Mouse (Mus musculus) CH12.LX (cell line): Measurements from ENCODE around the gene Acss2.

ENCODE experiments used
- BHLHE40 ChIP-seq: IDR thresholded peaks from 2 replicates; pipeline ENCODE4 v1.6.1; 2011; ENCODE audit warnings: mild to moderate bottlenecking, low read depth, low read length, improper control_type of control experiment
- CTCF ChIP-seq, 2 experiments: IDR thresholded peaks in 1 of 2; conservative IDR thresholded peaks in 1 of 2; 2 replicates each; pipeline ENCODE4 v1.5.1; 2011 to 2012; ENCODE audit warnings: low read depth in 2 of 2, low read length in 2 of 2, improper control_type of control experiment in 1 of 2, inconsistent platforms in 1 of 2, mild to moderate bottlenecking in 1 of 2, moderate library complexity in 1 of 2
- EP300 ChIP-seq: IDR thresholded peaks from 2 replicates; pipeline ENCODE4 v1.6.1; 2011; ENCODE audit warnings: low read length, improper control_type of control experiment
- ETS1 ChIP-seq: conservative IDR thresholded peaks from 2 replicates; pipeline ENCODE4 v1.6.1; 2012; ENCODE audit warnings: low read depth, mild to moderate bottlenecking, inconsistent platforms, low read length, improper control_type of control experiment, moderate library complexity
- NELFE ChIP-seq: IDR thresholded peaks from 2 replicates; pipeline ENCODE4 v1.6.1; 2011; ENCODE audit warnings: low read depth, low read length, improper control_type of control experiment
- POLR2A ChIP-seq: IDR thresholded peaks from 2 replicates; pipeline ENCODE4 v1.6.1; 2011; ENCODE audit warnings: low read depth, mild to moderate bottlenecking, improper control_type of control experiment, low read length
- POLR2AphosphoS2 ChIP-seq: IDR thresholded peaks from 2 replicates; pipeline ENCODE4 v1.6.1; 2011; ENCODE audit warnings: low read depth, low read length, improper control_type of control experiment
- TBP ChIP-seq: conservative IDR thresholded peaks from 2 replicates; pipeline ENCODE4 v1.6.1; 2011; ENCODE audit warnings: low read depth, low read length, improper control_type of control experiment
- ZKSCAN1 ChIP-seq: IDR thresholded peaks from 2 replicates; pipeline ENCODE4 v1.6.1; 2012; ENCODE audit warnings: low read depth, inconsistent platforms, low read length, improper control_type of control experiment, borderline replicate concordance

DNA sequence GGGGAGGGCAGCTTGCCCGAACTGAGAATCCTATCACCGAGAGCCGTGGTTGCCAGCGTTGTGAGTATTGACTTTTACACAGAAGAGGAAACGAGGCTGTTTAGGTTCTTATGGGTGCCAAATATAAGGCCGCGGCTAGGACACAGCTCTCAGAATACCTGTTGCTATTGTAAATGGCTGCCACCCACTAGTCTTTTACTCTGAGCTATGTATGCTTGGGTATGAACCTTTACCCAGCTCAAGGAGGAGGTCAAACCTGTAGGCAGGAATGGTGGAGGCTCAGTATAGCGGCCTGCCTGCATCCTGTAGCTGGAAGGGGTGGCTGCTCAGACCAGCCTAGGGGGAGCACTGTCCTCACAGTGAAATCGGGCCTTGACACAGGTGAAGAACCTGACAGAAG is 110.4 kb downstream of the Acss2 start:
- TF ChIP-seq EP300 (no peak), TBP (no peak), ETS1 (no peak), POLR2AphosphoS2 (no peak), ZKSCAN1 (no peak), BHLHE40 (no peak), NELFE (no peak), POLR2A (no peak), CTCF (conservative IDR thresholded peaks at IDR 0.05 in 1 of 2, IDR thresholded peaks at IDR 0.05 in 1 of 2; ENCODE audit: low read depth in 2 of 2, low read length in 2 of 2) (no peak)
